Mouse (Mus musculus) hindbrain, embryonic 13.5 days (tissue): ENCODE results near the gene Far2. TPM values are rescaled to one million over a fixed set of nuclear protein-coding genes. Genes with fewer than 3 reads are reported as not detected.
"Not testable (repeated sequence)": the region's sequence is repeated elsewhere in the genome, so short reads cannot be mapped to it uniquely, and the experiment has no call there.

Experiments used
- ATAC-seq: fragments of 200-750 bp; cut with Nextera tagmentation; 2 replicates; pipeline ENCODE4 v1.8.0; 2017; ENCODE audit warnings: moderate TSS enrichment; ENCODE audit not compliant: low FRiP score
- H3K27ac ChIP-seq: fragments of 300-500 bp; sonication (generic); 2 replicates; pipeline ENCODE4 v1.5.1; 2015; ENCODE audit warnings: inconsistent platforms, mild to moderate bottlenecking, moderate library complexity
- H3K27me3 ChIP-seq: fragments of 300-500 bp; sonication (generic); 2 replicates; pipeline ENCODE4 v1.6.1; 2015; ENCODE audit warnings: mild to moderate bottlenecking, inconsistent platforms
- H3K36me3 ChIP-seq: fragments of 300-500 bp; sonication (generic); 2 replicates; pipeline ENCODE4 v1.6.1; 2015; ENCODE audit warnings: mild to moderate bottlenecking, inconsistent platforms
- H3K4me1 ChIP-seq: fragments of 300-500 bp; sonication (generic); replicated peaks from 2 replicates; pipeline ENCODE4 v1.6.1; 2015; ENCODE audit warnings: inconsistent platforms
- H3K4me2 ChIP-seq: fragments of 300-500 bp; sonication (generic); 2 replicates; pipeline ENCODE4 v1.6.1; 2015; ENCODE audit warnings: inconsistent platforms, mild to moderate bottlenecking, moderate library complexity
- H3K4me3 ChIP-seq: fragments of 300-500 bp; sonication (generic); 2 replicates; pipeline ENCODE4 v1.5.1; 2015; ENCODE audit warnings: mild to moderate bottlenecking, inconsistent platforms
- H3K9ac ChIP-seq: fragments of 300-500 bp; sonication (generic); 2 replicates; pipeline ENCODE4 v1.6.1; 2015; ENCODE audit warnings: mild to moderate bottlenecking, inconsistent platforms
- H3K9me3 ChIP-seq: fragments of 300-500 bp; sonication (generic); 2 replicates; pipeline ENCODE4 v1.6.1; 2016; ENCODE audit warnings: inconsistent platforms
- WGBS: fragments of 180-500 bp; shearing (Covaris S2); methylation state at CpG from one replicate; pipeline ENCODE4 v1.1.7; 2015; 5-methylcytosine and 5-hydroxymethylcytosine counted together
- polyA plus RNA-seq: library from polyadenylated mRNA; unstranded; fragments of >200 nt; fragmentation: Nextera tagmentation; extraction: Ambion mirVana; gene quantifications from 2 replicates; pipeline ENCODE4 v1.2.1, GENCODE M21; 2015

Gene Far2
- polyA plus RNA-seq, 1 experiment from 2014 or later: 10.2 TPM

DNA sequence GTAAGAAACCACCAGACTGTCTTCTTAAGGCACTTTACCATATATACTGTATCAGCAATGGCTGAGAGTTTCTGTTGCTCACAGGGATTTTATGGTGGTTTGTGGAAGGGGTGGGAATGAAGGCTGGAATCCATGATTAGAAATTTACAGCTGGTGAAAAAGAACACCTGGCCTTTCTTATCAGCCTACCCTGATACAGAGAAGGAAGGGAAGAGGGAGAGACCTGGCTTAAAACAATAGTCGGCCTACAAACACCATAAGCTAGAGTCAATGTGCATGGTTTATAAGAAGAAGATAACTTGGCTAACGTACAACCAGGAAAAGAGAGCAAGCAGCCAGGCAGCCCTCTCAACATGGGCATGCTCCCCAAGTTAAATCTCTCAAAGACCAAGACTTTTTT lies 37.3 kb downstream of the Far2 start:
- Histone ChIP-seq H3K9me3 (no peaks in the 10 kb centered on the region), H3K4me2 (no peak overlapping the region), H3K4me1 (no peaks in the 10 kb centered on the region), H3K9ac (no peak overlapping the region), H3K4me3 (no peak overlapping the region), H3K27me3 (no peaks in the 10 kb centered on the region), H3K36me3 (no peaks in the 10 kb centered on the region), H3K27ac (no peak overlapping the region)
- ATAC-seq: no peak
- WGBS: 85% methylated on average over 2 of the region's 2 CpGs

DNA sequence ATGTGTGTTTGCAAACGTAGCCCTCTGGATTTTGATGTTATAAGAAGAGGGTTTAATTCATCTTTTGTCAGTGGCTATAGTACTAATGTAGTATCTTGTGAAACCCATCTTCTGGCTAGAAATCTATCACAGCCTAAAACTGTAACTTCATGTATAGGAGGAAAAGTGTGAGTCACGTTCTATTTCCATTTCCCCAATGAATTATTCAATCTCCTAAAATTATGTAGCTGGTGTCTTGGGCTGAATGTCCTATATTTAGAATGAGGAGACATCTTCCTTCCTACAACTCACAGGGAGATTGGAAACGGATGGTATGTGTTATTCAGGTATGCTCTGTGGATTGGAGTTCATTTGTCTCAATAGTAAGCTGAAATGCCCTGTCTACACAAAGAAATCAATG lies 50.0 kb downstream of the Far2 start:
- H3K4me2 ChIP-seq: no peak overlapping the region
- no peak overlapping the region for H3K27ac ChIP-seq
- H3K36me3 ChIP-seq: no peaks in the 10 kb centered on the region
- no peaks in the 10 kb centered on the region for H3K9me3 ChIP-seq
- H3K9ac ChIP-seq: no peak overlapping the region
- 74% methylated on average over 3 of the region's 3 CpGs for WGBS
- no peak for ATAC-seq
- no peaks in the 10 kb centered on the region for H3K27me3 ChIP-seq
- no peak overlapping the region for H3K4me3 ChIP-seq
- no peaks in the 10 kb centered on the region for H3K4me1 ChIP-seq

DNA sequence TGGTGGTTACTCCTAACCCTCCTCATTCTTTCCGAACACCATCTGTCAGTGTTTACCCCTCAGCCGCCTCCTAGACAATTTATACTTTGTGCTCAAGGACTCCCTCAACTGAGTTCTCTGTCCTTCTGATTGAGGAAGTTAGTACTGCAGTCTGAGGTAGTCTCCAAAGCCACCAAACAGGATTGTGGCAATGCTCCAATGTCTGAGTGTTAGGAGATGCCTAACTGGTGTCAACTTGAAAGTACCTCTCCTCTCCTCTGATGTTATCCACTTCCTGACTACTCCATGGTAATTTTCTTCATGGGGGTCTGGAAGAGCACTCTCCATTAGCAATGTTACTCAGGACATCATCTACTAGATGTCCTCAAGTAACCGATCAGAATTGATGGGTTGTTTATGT lies 54.9 kb downstream of the Far2 start:
- Histone ChIP-seq H3K27me3 (no peaks in the 10 kb centered on the region), H3K36me3 (no peaks in the 10 kb centered on the region), H3K4me3 (no peak overlapping the region), H3K4me1 (no peaks in the 10 kb centered on the region), H3K9ac (no peak overlapping the region), H3K27ac (no peak overlapping the region), H3K4me2 (no peak overlapping the region), H3K9me3 (no peaks in the 10 kb centered on the region)
- 88% methylated on average over 3 of the region's 3 CpGs for WGBS
- ATAC-seq: no peak

DNA sequence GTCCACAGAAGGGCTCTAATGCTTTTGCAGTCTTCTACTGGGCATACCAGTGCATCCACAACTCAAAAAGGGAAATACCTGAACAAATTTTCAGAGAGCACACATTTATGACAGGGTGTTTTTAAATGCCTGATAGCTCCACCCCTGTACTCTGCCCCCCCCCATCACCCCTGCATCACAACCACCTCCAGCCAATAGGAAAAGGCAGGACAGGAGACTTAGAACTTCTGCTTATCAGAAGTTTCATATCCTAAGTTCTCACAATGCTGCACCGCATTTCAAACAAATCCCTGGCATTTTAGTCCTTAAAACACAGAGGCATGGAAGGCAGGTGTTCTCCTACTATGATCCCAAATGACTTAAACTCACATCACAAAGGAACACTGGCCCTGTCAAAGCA lies 55.4 kb downstream of the Far2 start:
- WGBS: 92% methylated on average over 1 of the region's 1 CpGs
- Histone ChIP-seq H3K4me3 (no peak overlapping the region), H3K36me3 (no peaks in the 10 kb centered on the region), H3K4me2 (no peak overlapping the region), H3K9ac (no peak overlapping the region), H3K9me3 (no peaks in the 10 kb centered on the region), H3K4me1 (no peaks in the 10 kb centered on the region), H3K27me3 (no peaks in the 10 kb centered on the region), H3K27ac (no peak overlapping the region)
- no peak for ATAC-seq

DNA sequence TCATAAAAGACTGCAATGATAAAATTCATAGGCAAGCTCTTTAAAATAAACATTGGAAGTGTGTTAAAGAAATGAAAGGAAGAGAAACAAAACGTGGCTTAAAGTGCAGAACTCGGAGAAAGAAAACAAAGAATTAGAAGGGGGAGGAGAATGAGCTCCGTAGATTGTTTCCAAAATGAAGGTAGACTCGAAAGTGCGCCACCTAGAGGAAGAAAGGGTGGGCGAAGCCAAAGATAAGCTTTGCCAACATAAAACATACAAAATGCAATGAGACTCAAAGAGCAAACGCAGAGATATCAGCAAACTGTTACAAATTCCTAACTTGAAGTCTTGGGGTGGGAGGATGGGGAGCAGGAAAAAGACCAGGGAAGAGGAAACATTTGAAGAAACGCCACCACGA lies 57.2 kb downstream of the Far2 start:
- WGBS: 40% methylated on average over 9 of the region's 9 CpGs
- no peak overlapping the region for H3K27ac ChIP-seq
- no peaks in the 10 kb centered on the region for H3K4me1 ChIP-seq
- no peak overlapping the region for H3K4me3 ChIP-seq
- no peaks in the 10 kb centered on the region for H3K27me3 ChIP-seq
- no peak overlapping the region for H3K9ac ChIP-seq
- H3K36me3 ChIP-seq: no peaks in the 10 kb centered on the region
- no peak overlapping the region for H3K4me2 ChIP-seq
- ATAC-seq: no peak
- no peaks in the 10 kb centered on the region for H3K9me3 ChIP-seq

DNA sequence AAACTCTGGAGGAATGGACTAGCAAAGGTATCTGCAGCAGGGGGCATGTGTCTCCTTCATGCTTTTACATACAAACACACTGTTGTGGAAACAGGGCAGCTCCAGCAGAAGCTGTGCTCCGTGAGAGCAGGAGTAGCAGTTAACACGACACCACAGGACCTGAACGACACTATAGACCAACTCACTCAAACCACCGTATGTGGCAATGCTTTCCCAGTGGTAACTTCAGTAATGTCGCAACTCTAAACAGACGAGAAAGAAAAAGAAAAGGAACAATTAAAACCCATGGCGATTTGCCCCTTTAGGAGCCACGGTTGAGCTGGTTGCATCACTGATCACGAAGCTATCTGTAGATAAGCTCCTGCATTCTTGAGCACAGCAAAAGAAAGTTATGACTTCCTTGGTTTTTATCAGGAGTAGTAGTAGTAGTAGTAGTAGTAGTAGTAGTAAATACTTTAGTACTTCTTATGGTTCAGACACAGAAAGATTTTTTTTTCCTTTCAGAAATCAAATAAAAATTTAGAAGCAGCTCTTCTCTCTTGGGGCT lies 58.7 kb downstream of the Far2 start:
- Histone ChIP-seq H3K27me3 (no peaks in the 10 kb centered on the region), H3K4me1 (no peaks in the 10 kb centered on the region), H3K36me3 (no peaks in the 10 kb centered on the region), H3K27ac (no peak overlapping the region), H3K4me3 (no peak overlapping the region), H3K4me2 (no peak overlapping the region), H3K9me3 (no peaks in the 10 kb centered on the region), H3K9ac (no peak overlapping the region)
- ATAC-seq: no peak
- WGBS: 73% methylated on average over 9 of the region's 9 CpGs

DNA sequence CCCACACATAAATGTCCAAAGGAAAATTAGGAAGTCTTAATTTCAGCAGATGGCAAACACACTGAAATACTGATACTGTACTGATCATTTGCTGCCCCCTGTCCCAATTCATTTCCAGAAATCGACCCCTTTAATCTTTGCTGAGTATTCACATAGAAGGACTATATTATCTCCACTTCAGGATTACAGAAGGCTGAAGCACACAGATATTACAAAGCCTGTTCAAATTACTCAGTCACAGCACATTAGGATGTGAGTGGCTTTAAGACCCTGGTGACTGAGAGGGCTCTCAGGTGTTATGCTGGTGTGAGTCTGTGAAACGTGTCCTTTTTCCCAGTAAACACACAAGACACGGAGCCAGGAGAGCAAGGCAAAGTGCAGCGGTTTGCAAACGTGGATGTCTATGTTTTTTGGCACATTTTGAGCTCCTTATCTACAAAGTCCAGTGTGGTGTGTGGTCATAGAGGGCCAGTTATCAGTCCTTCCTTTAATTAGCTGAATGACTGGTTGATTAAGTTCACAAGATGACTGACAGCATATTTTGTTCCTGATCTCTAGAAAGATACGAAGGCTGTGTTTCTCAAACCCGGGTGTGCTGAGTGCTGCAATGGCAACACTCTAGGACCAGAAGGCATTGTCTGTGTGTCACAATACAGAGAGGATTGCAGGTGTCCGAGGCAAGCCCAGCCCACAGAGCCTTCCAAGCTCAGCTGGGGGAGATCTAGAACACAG lies 61.8 kb downstream of the Far2 start:
- no peak overlapping the region for H3K27ac ChIP-seq
- H3K9me3 ChIP-seq: no peaks in the 10 kb centered on the region
- H3K4me2 ChIP-seq: no peak overlapping the region
- H3K36me3 ChIP-seq: no peaks in the 10 kb centered on the region
- H3K4me1 ChIP-seq: no peaks in the 10 kb centered on the region
- no peak overlapping the region for H3K9ac ChIP-seq
- no peak overlapping the region for H3K4me3 ChIP-seq
- ATAC-seq: no peak
- no peaks in the 10 kb centered on the region for H3K27me3 ChIP-seq
- WGBS: 68% methylated on average over 8 of the region's 8 CpGs

DNA sequence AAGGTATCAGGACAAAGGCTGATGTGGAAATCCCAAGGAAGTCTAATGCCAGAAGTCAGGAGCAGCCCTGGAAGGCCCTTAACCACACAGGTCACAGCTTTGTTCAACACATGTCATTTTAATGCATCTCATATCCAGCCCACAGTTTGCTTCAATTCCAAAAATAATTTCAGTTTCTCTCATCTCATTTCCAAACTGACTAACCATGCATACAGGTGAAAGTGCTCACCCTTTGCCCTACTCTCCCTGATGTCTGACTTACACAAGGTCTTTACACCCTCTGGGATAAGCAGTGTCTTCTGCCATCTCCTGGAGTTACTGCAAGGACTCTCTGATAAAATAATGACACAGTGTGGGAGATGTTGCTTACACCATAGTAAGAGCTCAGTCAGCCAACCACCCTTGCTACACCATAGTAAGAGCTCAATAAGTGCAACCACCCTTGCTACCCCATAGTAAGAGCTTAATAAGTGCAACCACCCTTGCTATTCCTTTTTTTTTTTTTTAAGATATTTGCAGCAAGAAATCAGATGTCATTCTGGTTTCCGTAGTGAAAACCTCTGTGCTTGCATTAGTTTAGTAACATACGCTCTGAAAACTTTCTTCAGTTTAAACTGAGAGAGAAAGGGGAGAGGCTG lies 64.1 kb downstream of the Far2 start:
- Histone ChIP-seq H3K27me3 (no peaks in the 10 kb centered on the region), H3K9me3 (no peaks in the 10 kb centered on the region), H3K4me3 (no peak overlapping the region), H3K9ac (no peak overlapping the region), H3K4me2 (no peak overlapping the region), H3K36me3 (no peaks in the 10 kb centered on the region), H3K4me1 (0 out of 2 replicates have a peak, but pooled peaks cover 2% of the 10 kb centered on the region), H3K27ac (no peak overlapping the region)
- WGBS: 93% methylated on average over 2 of the region's 2 CpGs
- ATAC-seq: no peak

DNA sequence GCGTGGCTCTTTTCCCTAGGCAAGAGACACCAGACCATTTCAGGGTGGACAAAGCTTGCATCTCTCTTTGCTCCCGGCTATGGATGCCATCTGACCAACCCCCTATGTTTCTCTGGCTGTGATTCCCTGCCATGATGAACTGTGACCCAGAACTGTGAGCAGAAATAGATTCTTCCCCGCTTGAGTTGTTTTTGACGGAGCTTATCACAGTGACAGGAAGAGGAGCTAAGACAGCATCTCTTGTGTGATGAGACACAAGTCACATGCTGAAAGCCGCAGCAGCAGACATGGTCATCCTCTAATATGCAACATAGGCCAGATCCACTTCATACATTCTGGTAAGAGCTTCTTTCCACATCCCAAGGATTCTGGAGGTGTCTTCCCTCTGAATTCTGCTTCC lies 69.3 kb downstream of the Far2 start:
- 91% methylated on average over 5 of the region's 5 CpGs for WGBS
- Histone ChIP-seq H3K4me3 (no peak overlapping the region), H3K36me3 (no peaks in the 10 kb centered on the region), H3K27me3 (no peaks in the 10 kb centered on the region), H3K9ac (no peak overlapping the region), H3K9me3 (no peaks in the 10 kb centered on the region), H3K27ac (no peak overlapping the region), H3K4me2 (no peak overlapping the region), H3K4me1 (0 out of 2 replicates have a peak, but pooled peaks cover 2% of the 10 kb centered on the region)
- no peak for ATAC-seq

DNA sequence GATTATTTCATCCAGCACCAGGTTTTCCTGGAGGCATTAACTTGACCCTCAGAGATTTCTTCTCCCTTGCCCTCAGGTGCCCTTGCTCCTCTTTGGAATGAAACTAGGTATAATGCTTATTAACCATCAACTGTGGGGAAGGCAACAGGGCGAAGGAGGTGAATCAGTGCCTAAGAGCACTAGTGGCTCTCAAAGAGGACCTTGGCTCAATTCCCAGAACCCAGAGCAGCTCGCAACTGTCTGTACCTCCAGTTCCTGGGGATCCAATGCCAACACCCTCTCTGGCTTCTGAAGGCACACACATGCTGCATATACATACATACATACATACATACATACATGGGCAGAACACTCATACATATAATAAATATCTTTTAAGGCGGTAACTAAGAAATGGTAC lies 69.8 kb downstream of the Far2 start:
- Histone ChIP-seq H3K27me3 (no peaks in the 10 kb centered on the region), H3K27ac (no peak overlapping the region), H3K9me3 (no peaks in the 10 kb centered on the region), H3K4me3 (no peak overlapping the region), H3K9ac (no peak overlapping the region), H3K36me3 (no peaks in the 10 kb centered on the region), H3K4me1 (0 out of 2 replicates have a peak, but pooled peaks cover 2% of the 10 kb centered on the region), H3K4me2 (no peak overlapping the region)
- no peak for ATAC-seq
- 92% methylated on average over 3 of the region's 3 CpGs for WGBS

DNA sequence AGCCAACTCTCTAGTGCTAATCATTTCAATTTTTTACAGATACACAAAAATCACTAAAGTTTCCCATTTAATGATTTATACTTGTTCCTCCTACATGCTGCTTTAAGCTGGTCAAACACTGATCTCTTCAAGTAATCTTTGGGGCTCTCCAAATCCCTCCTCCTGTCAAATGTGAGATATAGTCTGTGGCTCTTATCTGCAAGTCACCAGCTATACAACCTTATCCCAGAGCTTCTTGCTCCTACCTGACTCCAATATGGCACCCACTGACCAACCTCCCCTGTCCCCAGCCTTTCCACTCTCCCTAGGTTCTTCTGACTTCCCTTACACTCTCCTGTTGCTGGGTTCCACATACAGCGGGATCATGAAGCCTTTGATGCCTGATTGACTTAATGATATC lies 70.6 kb downstream of the Far2 start:
- ATAC-seq: no peak

DNA sequence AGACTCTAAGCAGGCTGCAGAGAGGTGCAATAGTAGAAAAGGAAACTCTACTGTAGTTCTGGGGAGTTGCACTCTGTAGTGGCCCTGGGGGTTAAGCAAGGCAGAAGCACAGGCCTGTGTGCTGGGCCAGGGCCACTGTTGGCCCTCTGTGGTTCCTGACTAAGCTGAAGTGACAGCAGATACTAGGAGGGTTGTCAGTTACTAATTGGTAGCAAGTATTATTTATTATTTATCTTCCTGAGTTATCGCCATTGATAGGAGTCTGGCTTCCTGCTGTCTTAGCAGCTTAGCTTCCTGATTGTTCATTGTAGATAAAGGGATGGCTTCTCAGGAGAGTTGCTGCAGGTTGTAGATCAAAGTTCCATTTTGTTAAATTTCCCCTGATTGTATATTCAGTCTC lies 73.6 kb downstream of the Far2 start:
- no peak overlapping the region for H3K27ac ChIP-seq
- H3K4me2 ChIP-seq: no peak overlapping the region
- H3K4me3 ChIP-seq: no peak overlapping the region
- no peaks in the 10 kb centered on the region for H3K36me3 ChIP-seq
- no peaks in the 10 kb centered on the region for H3K9me3 ChIP-seq
- H3K4me1 ChIP-seq: no peaks in the 10 kb centered on the region
- WGBS: 86% methylated on average over 1 of the region's 1 CpGs
- H3K27me3 ChIP-seq: no peaks in the 10 kb centered on the region
- ATAC-seq: no peak
- H3K9ac ChIP-seq: no peak overlapping the region

More for the DNA sequence above, 70.6 kb downstream of the Far2 start:
- H3K36me3 ChIP-seq: no peaks in the 10 kb centered on the region
- H3K9me3 ChIP-seq: no peaks in the 10 kb centered on the region
- H3K27me3 ChIP-seq: no peaks in the 10 kb centered on the region
- no peak overlapping the region for H3K9ac ChIP-seq
- WGBS: 100% methylated on average over 1 of the region's 1 CpGs
- 0 out of 2 replicates have a peak, but pooled peaks cover 2% of the 10 kb centered on the region for H3K4me1 ChIP-seq
- H3K4me2 ChIP-seq: no peak overlapping the region
- no peak overlapping the region for H3K4me3 ChIP-seq
- H3K27ac ChIP-seq: no peak overlapping the region

DNA sequence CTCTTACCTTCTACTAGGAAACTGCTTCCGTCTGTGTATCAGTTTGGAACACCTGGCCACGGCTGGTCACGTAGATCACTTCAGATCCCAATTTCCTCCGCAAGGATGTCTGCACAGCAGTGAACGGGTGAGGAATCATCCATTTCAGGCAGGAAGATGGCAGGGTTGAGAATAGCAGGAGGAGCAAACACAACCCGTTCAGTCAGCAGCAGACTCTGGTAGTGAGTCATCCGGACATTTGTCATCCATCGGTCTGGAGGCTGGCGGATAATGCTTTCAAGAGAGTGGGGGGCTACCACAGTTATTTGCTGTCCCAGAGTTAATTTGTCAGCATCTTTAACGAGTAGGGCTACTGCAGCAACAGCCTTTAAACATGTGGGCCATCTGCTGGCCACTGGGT lies 79.8 kb downstream of the Far2 start:
- H3K4me1 ChIP-seq, H3K27ac ChIP-seq, H3K9ac ChIP-seq, ATAC-seq, H3K36me3 ChIP-seq, H3K9me3 ChIP-seq, H3K4me2 ChIP-seq, H3K4me3 ChIP-seq, H3K27me3 ChIP-seq: not testable (repeated sequence)
- WGBS: 76% methylated on average over 10 of the region's 10 CpGs
